Mouse (Mus musculus): ENCODE measurements at regions not wholly inside any gene's neighbourhood (a gene's known extent, or its start where the extent isn't known, plus 50 kb on each side); places are given as distances from the start of the nearest gene placed in this dataset.
A peak's percentile ranks its signal among the peaks of the same experiment; 100 is the strongest.

DNA sequence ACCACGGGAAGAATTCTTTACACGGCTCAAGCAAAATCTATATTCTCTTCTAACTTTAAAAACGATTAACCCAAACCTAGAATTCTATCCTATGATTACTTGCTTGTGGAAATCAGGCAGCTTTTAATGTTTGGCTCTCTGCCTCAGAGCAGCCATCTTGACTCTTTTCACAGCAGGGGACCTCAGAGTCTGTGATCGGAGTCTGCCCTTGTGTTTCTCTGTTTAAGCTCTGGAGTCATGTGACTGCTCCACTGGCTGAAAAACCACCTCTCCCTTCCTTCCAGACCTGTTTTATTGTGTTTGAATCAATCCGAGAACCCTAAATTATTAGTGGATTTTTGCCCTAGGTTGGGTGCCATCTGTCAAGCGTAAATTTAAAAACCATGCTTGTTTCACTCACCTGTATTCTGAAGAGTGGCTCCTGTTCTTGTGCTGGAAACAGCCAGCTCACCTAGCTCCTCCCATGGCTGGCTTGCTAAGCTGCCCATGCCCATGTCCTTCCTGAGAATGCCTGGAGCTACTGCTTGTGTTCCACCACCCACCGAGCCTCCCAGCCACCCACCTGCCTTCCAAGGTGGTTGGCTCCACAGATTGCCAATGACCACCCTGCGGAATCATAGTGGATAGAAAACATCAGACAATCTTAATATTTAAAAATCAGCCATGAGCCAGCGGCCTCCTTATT lies 62.6 kb downstream of the Perp start:
- no peak for DNase-seq (ENCODE audit: low read depth, low spot score)

GRCm38 (mm10) chr10:18909307-18909706 lies 64.5 kb downstream of the Perp start:
- no peak for DNase-seq (ENCODE audit: low read depth, low spot score)

- DNase-seq (ENCODE audit: low read depth, low spot score) = peak; percentile 45
Measured at GRCm38 (mm10) chr10:18910898-18911297, 66.1 kb downstream of the Perp start.

- DNase-seq (ENCODE audit: low read depth, low spot score) = no peak
Measured at GRCm38 (mm10) chr10:18917120-18917616, 72.3 kb downstream of the Perp start.

DNA sequence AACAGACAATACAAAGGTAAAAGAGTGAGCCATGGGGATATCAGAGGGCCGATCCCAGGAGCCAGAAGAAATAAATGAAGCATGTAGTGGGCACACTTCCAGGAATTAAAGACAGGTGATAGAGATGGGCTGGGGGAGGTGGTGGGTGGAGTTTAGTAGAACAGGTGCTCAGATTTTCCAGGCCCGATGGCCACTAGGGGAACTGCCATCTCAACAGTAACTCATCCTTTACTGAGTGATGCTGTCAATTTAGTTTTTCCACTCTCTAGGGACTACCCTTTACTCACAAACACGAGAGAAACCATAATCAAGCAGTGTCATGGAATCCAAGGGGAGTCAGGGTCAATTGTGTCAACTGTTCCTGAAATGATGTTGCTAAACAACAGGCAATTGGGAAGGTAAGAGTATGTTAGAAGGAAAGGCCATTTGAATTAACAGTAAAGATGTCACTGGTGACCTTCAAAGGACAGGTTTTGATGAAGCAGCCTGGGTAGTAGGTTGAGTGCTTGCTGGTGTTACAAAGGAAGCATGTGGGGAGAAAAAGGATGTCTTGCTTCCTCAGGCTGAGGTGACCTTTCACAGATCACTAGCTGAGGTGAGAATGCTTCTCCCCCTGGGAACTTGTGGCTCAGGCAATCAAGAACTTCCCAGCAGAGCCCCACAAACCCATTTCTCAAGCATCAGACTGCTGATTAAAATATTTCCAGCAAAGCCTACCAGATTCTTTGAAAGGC lies 78.4 kb downstream of the Perp start:
- no peak for DNase-seq (ENCODE audit: low read depth, low spot score)

GRCm38 (mm10) chr10:18927811-18928210 lies 83.0 kb downstream of the Perp start:
- DNase-seq (ENCODE audit: low read depth, low spot score) = no peak

GRCm38 (mm10) chr10:18931344-18931743 lies 84.1 kb downstream of the Tnfaip3 start:
- DNase-seq (ENCODE audit: low read depth, low spot score) = no peak

DNA sequence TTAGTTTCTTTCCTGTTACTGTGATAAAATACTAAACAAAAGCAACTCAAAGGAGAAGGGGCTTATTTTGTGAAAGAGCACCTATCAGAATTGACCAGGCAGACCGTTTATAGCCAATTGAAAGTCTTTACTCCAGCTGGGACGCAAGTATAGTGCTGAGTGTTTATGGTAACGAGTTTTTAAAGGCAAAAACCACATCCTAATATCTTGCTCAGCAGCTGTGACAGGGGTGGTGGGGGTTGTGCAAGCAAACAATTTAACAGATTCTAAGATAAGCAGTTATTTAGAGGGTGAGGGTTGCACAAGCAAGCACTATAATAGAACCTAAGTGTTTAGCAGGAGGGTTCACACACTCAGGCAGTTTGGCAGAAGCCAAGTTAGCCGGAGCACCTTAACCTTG lies 74.0 kb downstream of the Tnfaip3 start:
- no peak for DNase-seq (ENCODE audit: low read depth, low spot score)

- no peak for DNase-seq (ENCODE audit: low read depth, low spot score)
Measured at GRCm38 (mm10) chr10:18941908-18942307, 73.5 kb downstream of the Tnfaip3 start.

GRCm38 (mm10) chr10:18943296-18944075 lies 72.0 kb downstream of the Tnfaip3 start:
- no peak for DNase-seq (ENCODE audit: low read depth, low spot score)

DNA sequence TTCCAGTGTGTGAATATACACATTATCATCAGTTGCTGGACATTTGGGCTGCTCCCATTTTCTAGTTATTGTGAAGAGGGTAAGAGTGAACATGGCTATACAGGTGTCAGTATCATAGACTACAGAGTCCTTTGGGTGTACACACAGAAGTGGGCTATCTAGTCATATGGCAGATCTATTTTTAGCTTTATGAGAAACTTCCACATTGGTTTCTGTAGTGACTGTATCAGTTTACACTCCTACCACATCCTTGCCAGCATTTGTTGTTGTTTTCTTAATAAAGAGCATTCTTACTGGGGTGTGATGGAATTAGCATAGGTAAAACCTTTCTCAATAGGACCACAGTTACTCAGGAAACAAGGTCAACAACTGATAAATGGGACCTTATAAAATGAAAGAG lies 68.7 kb downstream of the Tnfaip3 start:
- no peak for DNase-seq (ENCODE audit: low read depth, low spot score)

All from WW6 (cell line).